Mouse (Mus musculus) forebrain, embryonic 14.5 days (tissue): ENCODE results near the gene Ilf3. TPM values are rescaled to one million over a fixed set of nuclear protein-coding genes. Genes with fewer than 3 reads are reported as not detected.

Experiments
- ATAC-seq: fragments of 200-750 bp; cut with Nextera tagmentation; 2 replicates; pipeline ENCODE4 v1.8.0; 2017; ENCODE audit warnings: mild to moderate bottlenecking, moderate library complexity
- DNase-seq: peaks from one replicate; pipeline ENCODE4 v3.0.0-alpha.2; 2015; ENCODE audit warnings: low spot score
- H3K27ac ChIP-seq: fragments of 300-500 bp; sonication (generic); 2 replicates; pipeline ENCODE4 v1.5.1; 2014; ENCODE audit warnings: low read depth, mild to moderate bottlenecking, control low read depth, low read length, moderate library complexity
- H3K27me3 ChIP-seq: fragments of 300-500 bp; sonication (generic); replicated peaks from 2 replicates; pipeline ENCODE4 v1.6.1; 2014; ENCODE audit warnings: low read length, control low read depth, mixed read lengths; ENCODE audit not compliant: control insufficient read depth, insufficient read depth
- H3K36me3 ChIP-seq: fragments of 300-500 bp; sonication (generic); 2 replicates; pipeline ENCODE4 v1.6.1; 2014; ENCODE audit warnings: low read length, control low read depth; ENCODE audit not compliant: control insufficient read depth, insufficient read depth
- H3K4me1 ChIP-seq: fragments of 300-500 bp; sonication (generic); 2 replicates; pipeline ENCODE4 v1.6.1; 2014; ENCODE audit warnings: antibody characterized with exemption, low read length, control low read depth; ENCODE audit not compliant: control insufficient read depth, insufficient read depth
- H3K4me2 ChIP-seq: fragments of 300-500 bp; sonication (generic); 2 replicates; pipeline ENCODE4 v1.6.1; 2014; ENCODE audit warnings: mild to moderate bottlenecking, control low read depth, low read length
- H3K4me3 ChIP-seq: fragments of 300-500 bp; sonication (generic); 2 replicates; pipeline ENCODE4 v1.5.1; 2014; ENCODE audit warnings: low read depth, low read length, control low read depth
- H3K9ac ChIP-seq: fragments of 300-500 bp; sonication (generic); 2 replicates; pipeline ENCODE4 v1.6.1; 2014; ENCODE audit warnings: mild to moderate bottlenecking, low read length, control low read depth, moderate library complexity
- H3K9me3 ChIP-seq: fragments of 300-500 bp; sonication (generic); replicated peaks from 2 replicates; pipeline ENCODE4 v1.6.1; 2016; ENCODE audit warnings: low read length, control low read depth, mixed read lengths; ENCODE audit not compliant: control insufficient read depth
- WGBS: fragments of 180-500 bp; shearing (Covaris S2); extraction: QIAGEN DNeasy Blood & Tissue Kit; methylation state at CpG from one replicate; pipeline ENCODE4 v1.1.7; 2014; 5-methylcytosine and 5-hydroxymethylcytosine counted together
- polyA plus RNA-seq: library from polyadenylated mRNA; unstranded; fragments of >200 nt; fragmentation: Nextera tagmentation; extraction: Ambion mirVana; gene quantifications from 2 replicates; pipeline ENCODE4 v1.2.1, GENCODE M21; 2014

The Ilf3 gene
- polyA plus RNA-seq, 1 experiment from 2014 or later, result 249 TPM

DNA sequence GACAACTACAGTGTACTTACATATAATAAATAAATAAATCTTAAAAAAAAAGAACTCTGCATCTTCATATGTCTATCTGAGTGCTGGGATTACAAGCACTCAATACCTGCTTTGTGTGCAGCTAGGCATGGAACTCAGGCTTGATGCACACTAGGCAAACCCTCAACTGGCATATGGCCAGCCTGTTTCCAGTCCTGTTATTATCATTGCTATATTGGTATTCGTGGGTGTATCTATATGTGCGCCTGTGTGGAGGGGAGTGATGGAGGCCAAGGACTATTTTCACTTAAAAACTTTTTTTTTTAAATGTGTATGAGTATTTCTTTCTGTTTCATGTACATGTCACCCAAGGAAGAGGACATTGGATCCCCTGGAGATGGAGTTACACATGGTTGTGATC lies 66.7 kb downstream of the Ilf3 start:
- H3K4me1 ChIP-seq, result peaks cover 14% of the 10 kb centered on the region; the same call in 1 of the 2 replicates
- H3K27ac ChIP-seq, result no peak overlapping the region
- WGBS, result 80% methylated on average over 2 of the region's 2 CpGs
- H3K9ac ChIP-seq, result no peak overlapping the region
- no peak for ATAC-seq
- no peaks in the 10 kb centered on the region for H3K27me3 ChIP-seq
- no peak overlapping the region for H3K4me2 ChIP-seq
- no peak for DNase-seq
- H3K4me3 ChIP-seq, result no peak overlapping the region
- H3K9me3 ChIP-seq, result no peaks in the 10 kb centered on the region
- no peaks in the 10 kb centered on the region for H3K36me3 ChIP-seq

DNA sequence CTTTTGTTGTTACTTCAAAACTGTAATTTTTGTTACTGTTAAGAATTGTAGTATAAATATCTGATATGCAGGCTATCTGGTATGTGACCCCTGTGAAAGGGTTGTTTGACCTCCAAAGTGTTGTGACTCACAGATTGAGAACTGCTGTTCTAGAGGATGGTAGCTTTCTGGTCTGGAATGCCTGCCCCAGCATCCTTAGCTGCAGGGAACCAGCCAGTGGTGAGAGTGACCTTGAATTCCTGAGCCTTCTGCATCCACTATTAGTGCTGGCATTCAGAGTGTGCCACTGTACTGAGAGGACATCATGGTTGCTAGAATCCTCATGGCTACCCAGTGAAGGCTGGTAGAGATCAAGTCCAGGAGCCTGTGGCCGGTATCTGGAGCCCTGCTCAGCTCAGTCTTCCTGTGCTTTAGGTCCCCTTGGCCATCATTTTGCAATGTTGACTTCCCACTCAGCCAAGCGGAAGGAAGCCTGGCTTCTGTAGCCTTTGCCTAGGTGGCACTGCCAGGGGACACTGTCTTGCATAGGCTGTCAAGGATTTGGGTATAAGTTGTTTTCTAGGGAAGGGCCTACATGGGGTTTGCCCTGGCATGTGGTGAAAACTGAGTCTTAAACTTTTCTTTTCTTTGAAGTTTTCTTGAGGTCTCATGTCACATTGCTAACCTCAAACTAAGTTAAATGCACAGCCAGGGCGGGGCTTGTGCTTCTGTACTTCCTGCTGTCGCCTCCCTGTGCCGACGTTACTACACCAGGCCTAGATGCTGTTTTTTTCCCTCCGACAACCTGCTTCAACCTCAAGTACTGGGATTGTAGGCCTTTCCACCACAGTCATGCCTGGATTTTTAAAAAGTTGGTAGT lies 68.3 kb downstream of the Ilf3 start:
- Histone ChIP-seq H3K9ac (no peak overlapping the region), H3K4me1 (peaks cover 2% of the 10 kb centered on the region; the same call in 1 of the 2 replicates), H3K27me3 (no peaks in the 10 kb centered on the region), H3K9me3 (no peaks in the 10 kb centered on the region), H3K4me2 (no peak overlapping the region), H3K27ac (no peak overlapping the region), H3K36me3 (no peaks in the 10 kb centered on the region), H3K4me3 (no peak overlapping the region)
- DNase-seq (no peak), ATAC-seq (no peak)
- 94% methylated on average over 7 of the region's 7 CpGs for WGBS

DNA sequence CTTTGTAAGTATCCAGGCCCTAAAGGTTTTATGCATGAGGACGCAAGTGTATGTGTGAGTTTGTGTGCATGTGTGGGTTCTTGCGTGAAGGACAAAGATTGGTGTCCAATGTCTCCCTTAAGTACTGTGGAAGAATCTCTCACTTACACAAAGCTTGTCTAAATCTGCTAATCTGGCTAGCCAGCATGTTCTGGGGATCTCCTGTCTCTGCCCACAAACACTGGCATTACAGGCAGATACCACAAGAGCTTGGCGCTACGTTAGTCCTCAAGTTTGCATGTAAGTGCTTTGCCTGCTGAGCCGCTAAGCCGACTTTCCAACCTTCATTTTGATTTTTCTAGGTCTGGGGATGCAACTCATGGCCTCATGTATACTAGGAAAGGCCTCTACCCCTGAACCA lies 69.9 kb downstream of the Ilf3 start:
- Histone ChIP-seq H3K9ac (no peak overlapping the region), H3K27me3 (no peaks in the 10 kb centered on the region), H3K4me1 (no peaks in the 10 kb centered on the region), H3K4me2 (no peak overlapping the region), H3K36me3 (no peaks in the 10 kb centered on the region), H3K4me3 (no peak overlapping the region), H3K9me3 (no peaks in the 10 kb centered on the region), H3K27ac (no peak overlapping the region)
- 91% methylated on average over 6 of the region's 6 CpGs for WGBS
- ATAC-seq, result no peak
- DNase-seq, result no peak

DNA sequence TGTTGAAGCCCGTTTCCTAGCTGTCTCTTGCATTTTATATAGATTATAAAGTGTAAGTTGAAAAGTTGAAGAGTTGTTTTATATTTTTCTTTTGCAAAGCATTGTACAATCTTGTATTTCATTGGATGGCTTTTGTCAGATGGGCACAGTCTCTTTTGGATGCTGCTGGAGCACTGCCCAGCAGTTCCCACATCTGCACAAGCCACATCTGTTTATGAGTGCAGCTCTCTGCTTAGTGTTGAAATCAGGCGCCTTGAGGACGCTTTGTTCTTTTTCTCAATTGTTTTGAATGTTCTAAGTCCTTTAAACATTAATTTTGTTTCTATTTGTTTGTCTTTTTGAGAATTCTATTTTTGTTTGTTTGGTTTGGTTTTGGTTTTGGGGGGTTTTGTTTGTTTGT lies 70.5 kb downstream of the Ilf3 start:
- DNase-seq (no peak), ATAC-seq (no peak)
- Histone ChIP-seq H3K9me3 (no peaks in the 10 kb centered on the region), H3K9ac (no peak overlapping the region), H3K27ac (no peak overlapping the region), H3K4me2 (no peak overlapping the region), H3K27me3 (no peaks in the 10 kb centered on the region), H3K4me3 (no peak overlapping the region), H3K36me3 (no peaks in the 10 kb centered on the region), H3K4me1 (no peaks in the 10 kb centered on the region)
- WGBS, result 57% methylated on average over 3 of the region's 3 CpGs

DNA sequence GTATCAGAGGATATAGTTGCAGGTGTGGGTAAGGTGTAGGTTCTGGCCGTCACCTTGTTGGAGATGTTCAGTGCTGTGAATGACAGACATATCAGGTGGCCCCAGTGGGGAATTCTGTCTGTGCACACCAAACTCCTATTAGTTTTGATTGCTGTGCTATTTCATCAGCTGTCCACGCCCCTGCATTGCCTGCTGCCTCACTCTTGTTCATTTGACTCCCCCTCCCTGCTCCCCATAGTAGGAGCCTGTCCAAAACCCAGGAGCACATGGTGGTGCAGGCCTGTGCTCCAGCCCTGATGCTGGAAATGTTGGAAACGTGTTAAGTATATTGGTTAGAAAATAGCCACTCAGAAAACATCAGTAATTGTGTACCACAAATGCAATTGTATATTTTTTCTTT lies 71.8 kb downstream of the Ilf3 start:
- no peaks in the 10 kb centered on the region for H3K27me3 ChIP-seq
- H3K4me3 ChIP-seq, result no peak overlapping the region
- ATAC-seq (no peak), DNase-seq (no peak)
- no peaks in the 10 kb centered on the region for H3K36me3 ChIP-seq
- no peak overlapping the region for H3K9ac ChIP-seq
- H3K4me2 ChIP-seq, result no peak overlapping the region
- no peaks in the 10 kb centered on the region for H3K4me1 ChIP-seq
- 78% methylated on average over 3 of the region's 3 CpGs for WGBS
- no peak overlapping the region for H3K27ac ChIP-seq
- no peaks in the 10 kb centered on the region for H3K9me3 ChIP-seq

DNA sequence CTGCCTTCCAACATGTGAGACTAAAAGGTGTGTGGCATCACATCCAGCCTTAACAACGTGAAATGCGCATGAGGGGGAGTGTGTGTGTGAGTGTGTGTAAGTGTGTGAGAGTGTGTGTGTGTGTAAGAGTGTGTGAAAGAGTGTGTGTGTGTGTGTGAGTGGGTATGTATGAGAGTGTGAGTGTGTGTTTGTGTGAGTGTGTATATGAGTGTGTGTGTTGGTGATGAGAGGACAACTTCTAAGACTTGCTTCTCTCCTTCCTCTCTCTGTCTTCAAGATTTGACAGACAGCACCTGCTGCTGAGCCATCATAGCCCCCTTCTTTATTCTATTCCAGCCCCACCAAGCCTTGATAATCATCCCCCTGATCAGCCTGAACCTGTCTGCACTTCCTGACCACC lies 72.2 kb downstream of the Ilf3 start:
- no peak overlapping the region for H3K27ac ChIP-seq
- 86% methylated on average over 2 of the region's 2 CpGs for WGBS
- ATAC-seq, result no peak

DNA sequence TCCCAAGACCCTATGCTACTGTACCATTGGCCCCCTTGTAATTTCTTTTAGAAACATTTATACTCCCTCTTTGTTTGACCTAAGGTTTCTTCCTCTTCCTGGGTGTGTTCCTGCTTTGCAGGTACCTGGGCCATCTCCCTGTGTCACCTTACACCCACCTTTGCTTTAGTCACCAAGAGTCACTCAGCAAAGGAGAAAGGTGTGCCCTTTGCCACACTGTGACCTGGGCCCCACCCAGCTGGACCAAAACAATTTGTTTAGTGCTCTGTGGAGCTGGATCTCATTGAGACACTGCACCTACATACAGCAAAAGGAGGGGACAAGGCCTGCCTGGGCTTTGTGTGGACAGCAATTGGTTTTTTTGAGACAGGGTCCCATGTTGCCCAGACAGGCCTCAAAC lies 72.7 kb downstream of the Ilf3 start:
- Histone ChIP-seq H3K9ac (no peak overlapping the region), H3K27ac (no peak overlapping the region), H3K36me3 (no peaks in the 10 kb centered on the region), H3K27me3 (no peaks in the 10 kb centered on the region), H3K4me1 (no peaks in the 10 kb centered on the region), H3K4me3 (no peak overlapping the region), H3K9me3 (no peaks in the 10 kb centered on the region), H3K4me2 (no peak overlapping the region)
- DNase-seq (no peak), ATAC-seq (no peak)

More for the DNA sequence above, 72.2 kb downstream of the Ilf3 start:
- Histone ChIP-seq H3K36me3 (no peaks in the 10 kb centered on the region), H3K4me1 (no peaks in the 10 kb centered on the region), H3K4me3 (no peak overlapping the region), H3K9ac (no peak overlapping the region), H3K27me3 (no peaks in the 10 kb centered on the region), H3K4me2 (no peak overlapping the region), H3K9me3 (no peaks in the 10 kb centered on the region)
- DNase-seq, result no peak

DNA sequence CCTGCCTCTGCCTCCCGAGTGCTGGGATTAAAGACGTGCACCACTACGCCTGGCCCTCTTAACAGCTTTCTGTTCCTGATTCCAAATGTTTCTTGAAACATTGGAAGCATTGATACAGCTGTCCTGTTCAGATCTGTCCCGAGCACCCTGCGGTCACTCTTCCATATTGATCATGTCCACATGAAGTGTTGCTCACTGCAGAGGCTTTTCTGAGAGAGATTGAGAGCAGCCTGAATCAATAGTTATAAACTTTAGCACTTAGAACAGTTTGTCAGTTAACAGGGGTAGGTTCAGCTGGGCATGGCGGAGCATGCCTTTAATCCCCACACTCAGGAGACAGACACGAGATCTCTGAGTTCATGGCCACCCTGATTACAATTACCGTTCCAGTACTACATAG lies 76.2 kb downstream of the Ilf3 start:
- Histone ChIP-seq H3K27ac (no peak overlapping the region), H3K9me3 (no peaks in the 10 kb centered on the region), H3K27me3 (no peaks in the 10 kb centered on the region), H3K4me1 (no peaks in the 10 kb centered on the region), H3K9ac (no peak overlapping the region), H3K36me3 (no peaks in the 10 kb centered on the region), H3K4me2 (no peak overlapping the region), H3K4me3 (no peak overlapping the region)
- WGBS, result 96% methylated on average over 8 of the region's 8 CpGs
- DNase-seq, result no peak
- ATAC-seq, result no peak

DNA sequence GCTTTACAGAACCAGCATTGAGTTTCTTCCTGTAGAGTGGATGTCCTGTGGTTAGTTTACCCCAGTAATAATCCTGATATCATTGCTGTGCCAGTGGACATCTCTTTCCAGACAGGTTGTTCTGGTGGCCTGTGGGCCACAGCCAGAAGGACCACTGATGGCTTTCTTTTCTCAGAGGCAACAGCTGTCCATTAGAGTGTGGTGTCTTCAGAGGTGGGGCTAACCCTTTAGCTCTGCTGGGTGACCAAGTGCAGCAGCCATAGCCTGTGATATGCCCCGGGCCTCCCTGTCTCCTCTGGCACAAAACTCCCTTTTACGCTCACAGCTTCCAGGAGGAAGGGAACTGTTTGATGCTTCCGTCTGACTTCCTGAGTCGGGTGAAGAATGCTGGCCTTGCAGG lies 76.9 kb downstream of the Ilf3 start:
- H3K9me3 ChIP-seq, result no peaks in the 10 kb centered on the region
- no peak overlapping the region for H3K4me2 ChIP-seq
- WGBS, result 97% methylated on average over 4 of the region's 4 CpGs
- no peaks in the 10 kb centered on the region for H3K27me3 ChIP-seq
- H3K4me1 ChIP-seq, result no peaks in the 10 kb centered on the region
- H3K27ac ChIP-seq, result no peak overlapping the region
- DNase-seq, result no peak
- H3K36me3 ChIP-seq, result no peaks in the 10 kb centered on the region
- no peak overlapping the region for H3K4me3 ChIP-seq
- H3K9ac ChIP-seq, result no peak overlapping the region
- no peak for ATAC-seq
